Mouse (Mus musculus): Measurements from ENCODE around the gene Trim27. TPM values are rescaled to one million over a fixed set of nuclear protein-coding genes. Genes with fewer than 3 reads are reported as not detected.

Gene Trim27
- polyA plus RNA-seq, 1 experiment from 2014 or later = 132 TPM

DNA sequence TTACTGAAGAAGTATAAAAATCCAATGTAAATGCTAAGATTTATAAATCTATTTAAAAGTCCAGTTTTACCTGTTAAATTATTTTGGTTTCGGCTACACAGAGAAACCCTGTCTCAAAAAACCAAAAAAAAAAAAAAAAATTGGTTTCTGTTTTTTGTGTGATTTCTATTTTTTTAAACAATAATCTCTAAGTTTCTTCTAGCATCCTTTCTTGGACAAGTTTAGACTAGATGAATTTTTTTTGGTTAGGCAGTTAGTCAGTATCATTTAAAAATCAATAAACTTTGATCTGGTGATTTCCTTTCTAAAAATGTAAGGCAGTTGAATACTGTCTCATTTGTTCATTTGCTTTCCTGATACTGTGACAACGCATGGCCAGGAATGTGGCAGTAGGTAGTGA lies 19.1 kb downstream of the Trim27 start:
- Histone ChIP-seq H3K27ac (no peak overlapping the region), H3K27me3 (replicated peaks) (no peaks in the 10 kb centered on the region), H3K9me3 (replicated peaks) (no peaks in the 10 kb centered on the region), H3K4me1 (peaks cover 14% of the 10 kb centered on the region), H3K9ac (no peak overlapping the region), H3K4me3 (no peak overlapping the region), H3K36me3 (peaks cover 24% of the 10 kb centered on the region), H3K4me2 (peak overlapping the region; percentile 75; the same call in 1 of the 2 replicates)
- WGBS (ENCODE audit: insufficient replicate concordance) = 71% methylated on average over 2 of the region's 2 CpGs
- no peak for ATAC-seq

GRCm38 (mm10) chr13:21199046-21200028 lies 20.1 kb downstream of the Trim27 start:
- peak overlapping the region; percentile 59 for H3K9ac ChIP-seq
- peaks cover 15% of the 10 kb centered on the region for H3K36me3 ChIP-seq
- peak overlapping the region; percentile 71 for H3K27ac ChIP-seq
- no peaks in the 10 kb centered on the region for H3K27me3 ChIP-seq (replicated peaks)
- peaks cover 14% of the 10 kb centered on the region for H3K4me1 ChIP-seq
- H3K4me3 ChIP-seq = peak overlapping the region; percentile 76
- WGBS (ENCODE audit: insufficient replicate concordance) = 4% methylated on average over 17 of the region's 17 CpGs
- no peaks in the 10 kb centered on the region for H3K9me3 ChIP-seq (replicated peaks)
- peak; percentile 80 for ATAC-seq
- H3K4me2 ChIP-seq = peak overlapping the region; percentile 75

- Histone ChIP-seq H3K9ac (peak overlapping the region; percentile 72), H3K4me1 (peaks cover 14% of the 10 kb centered on the region), H3K4me2 (peak overlapping the region; percentile 75), H3K4me3 (peak overlapping the region; percentile 76), H3K27me3 (replicated peaks) (no peaks in the 10 kb centered on the region), H3K36me3 (peaks cover 6% of the 10 kb centered on the region), H3K9me3 (replicated peaks) (no peaks in the 10 kb centered on the region), H3K27ac (peak overlapping the region; percentile 81)
- 4% methylated on average over 48 of the region's 48 CpGs for WGBS (ENCODE audit: insufficient replicate concordance)
- ATAC-seq = peak; percentile 95
Observed at GRCm38 (mm10) chr13:21200043-21200999, 21.1 kb downstream of the Trim27 start.

DNA sequence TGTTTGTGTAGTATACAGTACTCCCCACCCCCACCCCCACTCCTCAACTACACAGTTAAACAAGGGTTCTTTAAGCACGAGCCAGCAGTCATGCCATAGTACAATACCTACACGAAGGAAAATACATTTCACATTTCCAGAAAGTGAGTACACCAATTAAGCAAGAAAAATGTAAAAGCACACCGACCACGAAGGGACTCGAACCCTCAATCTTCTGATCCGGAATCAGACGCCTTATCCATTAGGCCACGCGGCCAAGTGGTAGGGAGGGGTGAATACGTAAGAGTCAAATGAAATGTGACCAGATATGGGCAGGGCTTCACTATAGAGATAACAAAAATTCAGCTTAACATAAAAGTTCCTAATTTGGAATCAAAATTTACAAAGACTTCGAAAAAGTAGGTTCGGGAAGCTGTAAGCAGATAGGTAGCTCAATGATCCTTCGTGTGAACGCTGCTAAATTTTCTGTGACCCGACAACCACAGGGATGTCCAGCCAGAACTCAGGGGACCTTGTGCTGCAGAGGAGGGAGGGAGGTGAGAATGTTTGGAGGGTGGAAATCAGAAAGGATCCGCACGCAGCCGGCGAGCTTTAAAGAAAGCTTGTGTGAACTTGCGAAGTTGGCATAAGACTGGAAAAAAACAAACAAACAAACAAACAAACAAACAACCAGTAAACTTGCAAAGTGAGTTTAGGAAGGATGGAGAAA lies 36.2 kb downstream of the Trim27 start:
- no peaks in the 10 kb centered on the region for H3K36me3 ChIP-seq
- H3K4me2 ChIP-seq = peak overlapping the region; percentile 84
- ATAC-seq = peak; percentile 79
- WGBS (ENCODE audit: insufficient replicate concordance) = 2% methylated on average over 20 of the region's 20 CpGs
- no peak overlapping the region for H3K27ac ChIP-seq
- peak overlapping the region; percentile 48; the same call in 1 of the 2 replicates for H3K9ac ChIP-seq
- peaks cover 17% of the 10 kb centered on the region for H3K27me3 ChIP-seq (replicated peaks)
- H3K4me3 ChIP-seq = peak overlapping the region; percentile 63
- H3K9me3 ChIP-seq (replicated peaks) = peaks cover 11% of the 10 kb centered on the region
- peaks cover 13% of the 10 kb centered on the region for H3K4me1 ChIP-seq

DNA sequence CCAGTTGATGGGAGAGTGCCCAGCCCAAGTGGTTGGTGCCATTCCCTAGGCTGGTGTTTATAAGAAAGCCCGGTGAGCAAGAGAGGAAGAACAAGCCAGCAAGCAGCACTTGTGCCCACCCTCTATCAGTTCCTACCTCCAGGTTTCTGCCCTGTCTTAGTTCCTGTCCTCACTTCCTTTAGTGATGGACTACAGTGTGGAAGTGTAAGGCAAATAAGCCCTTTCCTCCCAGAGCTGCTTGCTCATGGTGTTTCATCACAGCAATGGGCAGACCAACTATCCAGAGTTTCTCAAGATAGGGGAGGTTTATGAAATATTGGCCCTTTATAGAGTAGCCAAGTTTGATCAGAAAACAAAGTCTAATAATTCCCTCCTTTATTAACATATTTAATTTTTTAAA lies 37.5 kb downstream of the Trim27 start:
- 17% methylated on average over 1 of the region's 1 CpGs for WGBS (ENCODE audit: insufficient replicate concordance)
- Histone ChIP-seq H3K4me2 (no peak overlapping the region), H3K4me3 (no peak overlapping the region), H3K9me3 (replicated peaks) (peaks cover under 1% of the 10 kb centered on the region; the same call in 1 of the 2 replicates), H3K36me3 (no peaks in the 10 kb centered on the region), H3K9ac (no peak overlapping the region), H3K27ac (no peak overlapping the region), H3K4me1 (peaks cover 20% of the 10 kb centered on the region), H3K27me3 (replicated peaks) (peaks cover 24% of the 10 kb centered on the region)
- no peak for ATAC-seq

DNA sequence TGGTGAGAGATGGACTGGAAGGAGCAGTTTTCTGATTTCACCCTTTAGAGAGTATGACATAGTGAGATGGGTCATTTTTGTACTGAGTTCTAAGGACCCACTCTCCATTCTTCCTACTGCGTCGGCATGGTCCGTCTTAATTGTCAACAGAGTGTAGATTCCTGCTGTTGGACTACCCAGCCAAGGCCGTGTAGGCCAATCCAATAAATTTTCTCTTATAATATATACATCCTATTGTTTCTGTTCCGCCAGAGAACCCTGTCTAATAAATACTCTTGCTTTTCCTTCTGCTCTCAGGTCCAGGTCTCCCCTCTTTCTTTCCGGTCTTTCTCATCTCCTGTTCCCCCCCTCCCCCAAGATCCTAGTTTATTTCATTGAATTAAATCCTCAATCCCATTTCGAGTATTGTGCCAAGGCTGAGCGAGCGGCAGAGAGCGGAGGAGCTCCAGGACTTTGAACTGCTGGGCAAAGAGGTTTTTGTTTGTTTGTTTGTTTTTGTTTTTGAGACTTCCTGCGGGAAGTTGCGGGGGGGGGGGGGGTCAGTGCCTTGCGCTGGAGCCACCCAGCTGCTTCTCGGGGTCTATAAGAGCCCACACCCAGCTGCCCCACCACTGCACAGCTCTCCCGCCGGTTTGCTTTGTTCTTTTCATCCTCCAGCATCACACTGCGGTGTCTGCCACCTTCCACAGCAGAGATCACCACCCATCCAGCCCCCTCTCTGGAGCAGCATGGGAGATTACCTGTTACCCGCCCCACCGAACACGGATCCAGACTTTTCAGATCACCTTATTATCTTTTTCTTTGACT lies 42.6 kb downstream of the Trim27 start:
- Histone ChIP-seq H3K9ac (peak overlapping the region; percentile 70), H3K9me3 (replicated peaks) (no peaks in the 10 kb centered on the region), H3K4me3 (peak overlapping the region; percentile 70), H3K4me1 (peaks cover 25% of the 10 kb centered on the region), H3K36me3 (no peaks in the 10 kb centered on the region), H3K27me3 (replicated peaks) (peaks cover 24% of the 10 kb centered on the region), H3K27ac (no peak overlapping the region), H3K4me2 (peak overlapping the region; percentile 93)
- 6% methylated on average over 20 of the region's 20 CpGs for WGBS (ENCODE audit: insufficient replicate concordance)
- peak; percentile 73 for ATAC-seq

GRCm38 (mm10) chr13:21222463-21223022 lies 43.3 kb downstream of the Trim27 start:
- no peaks in the 10 kb centered on the region for H3K36me3 ChIP-seq
- peak; percentile 94 for ATAC-seq
- H3K4me2 ChIP-seq = peak overlapping the region; percentile 93
- H3K4me3 ChIP-seq = peak overlapping the region; percentile 70
- no peaks in the 10 kb centered on the region for H3K9me3 ChIP-seq (replicated peaks)
- H3K27me3 ChIP-seq (replicated peaks) = peaks cover 20% of the 10 kb centered on the region
- H3K4me1 ChIP-seq = peaks cover 25% of the 10 kb centered on the region
- H3K27ac ChIP-seq = no peak overlapping the region
- WGBS (ENCODE audit: insufficient replicate concordance) = under 1% methylated on average over 20 of the region's 20 CpGs
- peak overlapping the region; percentile 70 for H3K9ac ChIP-seq

- 4% methylated on average over 10 of the region's 10 CpGs for WGBS (ENCODE audit: insufficient replicate concordance)
- no peak overlapping the region for H3K27ac ChIP-seq
- peaks cover 16% of the 10 kb centered on the region for H3K27me3 ChIP-seq (replicated peaks)
- H3K4me2 ChIP-seq = peak overlapping the region; percentile 93
- H3K9ac ChIP-seq = peak overlapping the region; percentile 64
- H3K36me3 ChIP-seq = no peaks in the 10 kb centered on the region
- H3K4me1 ChIP-seq = peaks cover 25% of the 10 kb centered on the region
- peak overlapping the region; percentile 70 for H3K4me3 ChIP-seq
- no peak for ATAC-seq
- H3K9me3 ChIP-seq (replicated peaks) = no peaks in the 10 kb centered on the region
Observed at GRCm38 (mm10) chr13:21223242-21223655, 44.0 kb downstream of the Trim27 start.

DNA sequence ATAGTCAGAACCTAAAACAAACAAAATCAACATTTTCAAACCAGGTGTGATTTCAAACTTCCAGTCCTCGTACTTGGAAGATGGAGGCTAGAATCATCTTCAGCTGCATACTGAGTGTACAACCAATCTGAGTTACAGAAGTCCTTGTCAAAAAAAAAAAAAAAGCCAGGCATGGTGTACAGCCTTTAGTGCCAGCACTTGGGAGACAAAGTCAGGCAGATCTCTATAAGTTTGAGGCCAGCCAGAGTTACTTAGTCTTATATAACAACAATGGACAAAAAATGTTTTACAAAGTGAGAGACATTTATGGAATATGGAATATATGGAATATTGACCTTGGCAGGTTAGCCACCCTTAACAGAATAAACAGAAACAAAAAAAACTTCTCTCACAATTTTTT lies 45.1 kb downstream of the Trim27 start:
- Histone ChIP-seq H3K4me3 (no peak overlapping the region), H3K27me3 (replicated peaks) (peaks cover 15% of the 10 kb centered on the region), H3K36me3 (no peaks in the 10 kb centered on the region), H3K27ac (no peak overlapping the region), H3K9me3 (replicated peaks) (no peaks in the 10 kb centered on the region), H3K9ac (no peak overlapping the region), H3K4me2 (no peak overlapping the region), H3K4me1 (peaks cover 25% of the 10 kb centered on the region)
- WGBS (ENCODE audit: insufficient replicate concordance) = 63% methylated on average over 1 of the region's 1 CpGs
- ATAC-seq = no peak

DNA sequence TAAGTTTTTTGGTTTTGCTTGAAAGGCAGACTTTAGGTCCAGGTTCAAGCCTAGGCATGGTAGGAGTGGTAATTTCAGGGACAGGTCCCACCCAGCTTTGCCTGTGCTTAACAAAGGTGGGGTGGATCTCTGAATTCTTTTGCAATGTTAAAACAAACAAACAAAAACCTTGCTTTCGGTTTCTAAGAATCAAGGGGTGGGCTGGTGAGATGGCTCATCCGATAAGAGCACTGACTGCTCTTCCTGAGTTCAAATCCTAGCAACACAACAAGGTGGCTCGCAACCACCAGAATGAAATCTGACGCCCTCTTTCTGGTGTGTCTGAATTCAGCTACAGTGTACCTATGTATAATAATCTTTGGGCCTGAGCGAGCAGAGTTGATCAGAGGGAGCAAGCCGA lies 46.0 kb downstream of the Trim27 start:
- H3K27me3 ChIP-seq (replicated peaks) = peaks cover 9% of the 10 kb centered on the region
- H3K4me2 ChIP-seq = no peak overlapping the region
- WGBS (ENCODE audit: insufficient replicate concordance) = 53% methylated on average over 6 of the region's 6 CpGs
- H3K9me3 ChIP-seq (replicated peaks) = no peaks in the 10 kb centered on the region
- H3K27ac ChIP-seq = no peak overlapping the region
- H3K36me3 ChIP-seq = no peaks in the 10 kb centered on the region
- no peak overlapping the region for H3K9ac ChIP-seq
- no peak overlapping the region for H3K4me3 ChIP-seq
- H3K4me1 ChIP-seq = peaks cover 25% of the 10 kb centered on the region
- ATAC-seq = no peak

Data from liver, embryonic 12.5 days (tissue).